Comparison of ENCODE assay signal across 8 mouse cellular contexts in genomic region chr8:19702972-19703709, GRCm38 (mm10). TPM values are rescaled to one million over a fixed set of nuclear protein-coding genes. Genes with fewer than 3 reads are reported as not detected.
DNase-seq lines count a peak whose midpoint lies in the region; ATAC-seq and TF ChIP-seq lines count a peak whose summit lies in the region.
"Not testable (repeated sequence)": the region's sequence is repeated elsewhere in the genome, so short reads cannot be mapped to it uniquely, and the experiment has no call there.

No protein-coding gene starts in this region.

- not testable (repeated sequence) for H3K4me3 ChIP-seq in CH12.LX (replicated peaks in 1 of 3; ENCODE audit: low read depth in 2 of 3, low read length in 2 of 3, poor library complexity in 1 of 3); forebrain, embryonic 14.5 days (ENCODE audit: low read depth, low read length); heart, postnatal 0 days (ENCODE audit: low read depth, low read length); liver, embryonic 12.5 days; stomach, postnatal 0 days (ENCODE audit: low read depth, low read length)

- ATAC-seq in forebrain, embryonic 14.5 days = peak; percentile 89
- ATAC-seq in heart, postnatal 0 days (ENCODE audit: insufficient read depth, low read depth) = peak; percentile 63
- peak; percentile 62; the same call in 1 of the 2 replicates for ATAC-seq in liver, embryonic 12.5 days
- ATAC-seq in stomach, postnatal 0 days (ENCODE audit: low FRiP score, low TSS enrichment) = peak; percentile 90

- WGBS in forebrain, embryonic 14.5 days = 46% methylated on average over 13 of the region's 13 CpGs
- 31% methylated on average over 13 of the region's 13 CpGs for WGBS in heart, postnatal 0 days
- WGBS in liver, embryonic 12.5 days (ENCODE audit: insufficient replicate concordance) = 33% methylated on average over 13 of the region's 13 CpGs
- 36% methylated on average over 13 of the region's 13 CpGs for WGBS in stomach, postnatal 0 days

- dilution Hi-C loops in CH12.LX (cut with MboI; ENCODE audit: extremely low pct_ligation_motif_present, extremely low pct_unique_long_range_greater_than_20kb, low sequenced_read_pairs) = not testable (repeated sequence)

- TF ChIP-seq POLR2A in CH12.LX (IDR thresholded peaks at IDR 0.05; ENCODE audit: low read depth, low read length) = not testable (repeated sequence)

- not testable (repeated sequence) for H3K36me3 ChIP-seq in CH12.LX (replicated peaks in 1 of 2; ENCODE audit: control insufficient read depth in 1 of 2, insufficient read depth in 1 of 2, low read length in 1 of 2); forebrain, embryonic 14.5 days (ENCODE audit: control insufficient read depth, insufficient read depth, low read length); heart, postnatal 0 days (replicated peaks; ENCODE audit: control insufficient read depth, insufficient read depth, low read length); liver, embryonic 12.5 days; stomach, postnatal 0 days (ENCODE audit: control insufficient read depth, insufficient read depth, low read length)

- H3K9ac ChIP-seq in CH12.LX (ENCODE audit: insufficient read depth, low read depth); forebrain, embryonic 14.5 days (ENCODE audit: low read length); heart, postnatal 0 days (replicated peaks; ENCODE audit: low read depth, low read length); liver, embryonic 12.5 days; stomach, postnatal 0 days (ENCODE audit: low read length): not testable (repeated sequence)

- peak; percentile 61 to 83 for TF ChIP-seq CTCF in CH12.LX (conservative IDR thresholded peaks at IDR 0.05 in 1 of 2, IDR thresholded peaks at IDR 0.05 in 1 of 2; ENCODE audit: low read depth in 2 of 2, low read length in 2 of 2)
- peak; percentile 51 for TF ChIP-seq CTCF in heart, postnatal 0 days (IDR thresholded peaks at IDR 0.05; ENCODE audit: low read depth)
- peak; percentile 62 for TF ChIP-seq CTCF in stomach, postnatal 0 days (IDR thresholded peaks at IDR 0.05; ENCODE audit: low read depth)

- H3K27ac ChIP-seq in CH12.LX (ENCODE audit: insufficient read depth, low read depth); forebrain, embryonic 14.5 days (ENCODE audit: low read depth, low read length); heart, postnatal 0 days (ENCODE audit: low read depth); liver, embryonic 12.5 days; stomach, postnatal 0 days (replicated peaks): not testable (repeated sequence)

- H3K4me2 ChIP-seq in CH12.LX (ENCODE audit: insufficient read depth, low read depth, poor library complexity, severe bottlenecking); forebrain, embryonic 14.5 days (ENCODE audit: low read length); heart, postnatal 0 days (ENCODE audit: low read depth, low read length); liver, embryonic 12.5 days; stomach, postnatal 0 days (replicated peaks; ENCODE audit: low read depth): not testable (repeated sequence)

- not testable (repeated sequence) for H3K79me2 ChIP-seq in CH12.LX (replicated peaks; ENCODE audit: control insufficient read depth, extremely low read depth, insufficient read depth, poor library complexity, severe bottlenecking)

- H3K4me1 ChIP-seq in CH12.LX (ENCODE audit: control insufficient read depth in 1 of 2, insufficient read depth in 2 of 2); forebrain, embryonic 14.5 days (ENCODE audit: control insufficient read depth, insufficient read depth, low read length); heart, postnatal 0 days (ENCODE audit: control insufficient read depth, insufficient read depth); liver, embryonic 12.5 days; stomach, postnatal 0 days (replicated peaks; ENCODE audit: control insufficient read depth, insufficient read depth): not testable (repeated sequence)

- peak; percentile 76 for DNase-seq in CH12.LX (ENCODE audit: extremely low read depth)
- DNase-seq in cerebellum, adult 11 months = peak; percentile 76
- DNase-seq in forebrain, embryonic 14.5 days (ENCODE audit: low spot score) = peak; percentile 94
- DNase-seq in heart, postnatal 0 days (ENCODE audit: low spot score) = peak; percentile 70
- peak; percentile 76 to 94 for DNase-seq in kidney, postnatal 25 days
- peak; percentile 85 for DNase-seq in neural tube, embryonic 10.5 days (ENCODE audit: extremely low spot score, low spot score)
- DNase-seq in stomach, postnatal 0 days (ENCODE audit: low spot score) = peak; percentile 78

- in situ Hi-C loops in CH12.LX (cut with MboI; ENCODE audit: low pct_ligation_motif_present, low pct_unique_long_range_greater_than_20kb, low sequenced_read_pairs) = not testable (repeated sequence)

- not testable (repeated sequence) for H3K27me3 ChIP-seq in CH12.LX (replicated peaks); forebrain, embryonic 14.5 days (replicated peaks; ENCODE audit: control insufficient read depth, insufficient read depth, low read length); heart, postnatal 0 days (ENCODE audit: control insufficient read depth, insufficient read depth, low read length); liver, embryonic 12.5 days (replicated peaks); stomach, postnatal 0 days (ENCODE audit: control insufficient read depth, insufficient read depth, low read length)

- peak; percentile 36 for TF ChIP-seq RAD21 in CH12.LX (IDR thresholded peaks at IDR 0.05; ENCODE audit: low read depth, low read length)

- not testable (repeated sequence) for TF ChIP-seq EP300 in CH12.LX (IDR thresholded peaks at IDR 0.05; ENCODE audit: low read length); heart, postnatal 0 days (IDR thresholded peaks at IDR 0.05; ENCODE audit: low read depth); stomach, postnatal 0 days (optimal IDR thresholded peaks at IDR 0.05)

- not testable (repeated sequence) for H3K9me3 ChIP-seq in CH12.LX (replicated peaks; ENCODE audit: low read length); forebrain, embryonic 14.5 days (replicated peaks; ENCODE audit: control insufficient read depth, low read length); heart, postnatal 0 days (replicated peaks; ENCODE audit: control insufficient read depth, low read length); liver, embryonic 12.5 days (replicated peaks); stomach, postnatal 0 days (ENCODE audit: control insufficient read depth, low read length)

TF ChIP-seq in CH12.LX, 34 proteins besides CTCF, POLR2A, EP300 and RAD21:
- peak; percentile 18; the same call in 1 of the 2 replicates for TF ChIP-seq SMC3 (IDR thresholded peaks at IDR 0.05; ENCODE audit: low read depth, low read length)

RNA-seq across cellular contexts. Expression of gene 4930467E23Rik, which starts 26.2 kb away (rescaled TPM):
- total RNA-seq in CH12.LX (2012; rRNA removed) (not detected in 2 replicates), CH12.LX (2014; rRNA removed) (not detected in 2 replicates)
- polyA plus RNA-seq in CH12.LX (2012; ENCODE audit: insufficient read length, low read depth) = not detected in 2 replicates
- polyA plus RNA-seq in forebrain, embryonic 14.5 days (2014; fragmentation: Nextera tagmentation; extraction: Ambion mirVana) = not detected in 2 replicates
- not detected in 2 replicates for total RNA-seq in heart, postnatal 0 days (2014; rRNA removed; ENCODE audit: low replicate concordance)
- not detected in 2 replicates for polyA plus RNA-seq in heart, postnatal 0 days (2015; fragmentation: Nextera tagmentation; extraction: Ambion mirVana)
- not detected in 2 replicates for polyA plus RNA-seq in liver, embryonic 12.5 days (2016; fragmentation: Nextera tagmentation; extraction: Ambion mirVana)
- not detected in 2 replicates for polyA plus RNA-seq in stomach, postnatal 0 days (2015; fragmentation: Nextera tagmentation; extraction: Ambion mirVana)
